Mouse (Mus musculus): ENCODE data around the gene BC034090.

DNA sequence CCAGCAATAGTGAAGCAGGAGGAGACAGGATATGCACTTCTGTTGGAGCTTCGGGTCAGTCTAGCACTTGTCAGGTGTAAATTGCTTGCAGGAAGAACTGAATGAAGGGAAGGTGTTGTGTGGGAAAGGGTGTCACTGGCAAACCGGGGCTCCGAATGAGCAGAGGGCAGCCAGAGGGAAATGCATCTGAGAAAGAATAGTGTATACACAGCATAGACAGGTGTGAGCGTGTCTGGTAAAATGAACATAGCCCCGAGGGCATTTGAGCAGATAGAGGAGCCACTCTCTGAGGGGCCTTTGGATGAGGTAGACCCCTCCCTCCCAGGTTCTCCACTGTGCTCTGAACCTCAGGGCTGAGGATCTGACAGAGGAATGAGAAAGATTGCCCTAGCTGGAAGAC is 3.8 kb upstream of the BC034090 start:
- TF ChIP-seq CTCF (IDR thresholded peaks at IDR 0.05; ENCODE audit: borderline replicate concordance, insufficient read depth, low read depth, low read length) (no peak), POLR2A (IDR thresholded peaks at IDR 0.05; ENCODE audit: borderline replicate concordance, insufficient read depth, low read length) (no peak)
